Comparison of ENCODE assay signal across 9 mouse cellular contexts in the genomic region with DNA sequence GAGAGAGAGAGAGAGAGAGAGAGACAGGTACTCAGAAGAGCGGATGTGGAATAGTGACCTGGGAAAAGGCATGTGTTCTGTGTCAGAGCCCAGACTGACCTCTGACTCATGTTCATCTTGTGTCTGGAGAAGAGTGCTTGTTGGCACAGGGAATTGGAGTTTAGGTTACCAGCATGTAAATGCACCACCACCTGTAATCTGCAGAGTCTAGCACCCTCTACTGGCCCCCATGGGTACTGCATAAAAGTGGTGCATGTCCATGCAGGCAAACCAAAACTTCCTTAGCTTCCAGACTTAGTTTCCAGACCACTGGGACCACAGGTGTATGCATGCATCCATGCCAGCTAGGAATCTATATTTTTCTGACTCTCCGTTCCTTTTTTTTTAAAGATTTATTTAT. TPM values are rescaled to one million over a fixed set of nuclear protein-coding genes. Genes with fewer than 3 reads are reported as not detected.
A peak's percentile ranks its signal among the peaks of the same experiment; 100 is the strongest.
DNase-seq lines count a peak whose midpoint lies in the region; ATAC-seq and TF ChIP-seq lines count a peak whose summit lies in the region.
"Had no signal": no experiment of that assay in that cellular context is flagged by ENCODE, and none has a peak within 500 bp of the region (broad histone marks: within the 10 kb centered on the region; RNA-seq: fewer than 3 reads in every experiment).

No protein-coding gene starts in this region.

- TF ChIP-seq EP300 in CH12.LX (IDR thresholded peaks at IDR 0.05; ENCODE audit: low read length), result no peak
- no peak for TF ChIP-seq EP300 in liver, postnatal 0 days (IDR thresholded peaks at IDR 0.05; ENCODE audit: low read depth)

- TF ChIP-seq RAD21 in CH12.LX (IDR thresholded peaks at IDR 0.05; ENCODE audit: low read depth, low read length), result peak; percentile 96

- H3K9me3 ChIP-seq in CH12.LX (replicated peaks; ENCODE audit: low read length), result no peaks in the 10 kb centered on the region
- H3K9me3 ChIP-seq in embryonic facial prominence, embryonic 13.5 days, result no peaks in the 10 kb centered on the region
- H3K9me3 ChIP-seq in heart, embryonic 15.5 days (replicated peaks), result no peaks in the 10 kb centered on the region
- H3K9me3 ChIP-seq in liver, postnatal 0 days (ENCODE audit: low read length), result no peaks in the 10 kb centered on the region
- H3K9me3 ChIP-seq: limb, embryonic 13.5 days had no signal

- ATAC-seq in embryonic facial prominence, embryonic 13.5 days (ENCODE audit: insufficient number of reproducible peaks, insufficient read depth, low FRiP score, low TSS enrichment, low read depth), result 0 out of 2 replicates have a peak, but pooled peaks have one; percentile 28
- ATAC-seq in heart, embryonic 15.5 days (replicated peaks; ENCODE audit: insufficient number of reproducible peaks, insufficient read depth, low FRiP score, low read depth), result peak; percentile 39; the same call in 1 of the 2 replicates
- peak; percentile 59 for ATAC-seq in liver, postnatal 0 days

- in situ Hi-C loops in CH12.LX (cut with MboI; ENCODE audit: low pct_ligation_motif_present, low pct_unique_long_range_greater_than_20kb, low sequenced_read_pairs), result loop anchor here (5.0 to 25.0 kb wide), 2 partner anchors 39 to 249 kb away; no protein-coding TSS in a partner anchor

- peak; percentile 88 for DNase-seq in CH12.LX (ENCODE audit: extremely low read depth)
- DNase-seq in adrenal gland, postnatal 14 days, result peak; percentile 87
- DNase-seq in kidney, postnatal 4 days, result peak; percentile 90 to 91
- DNase-seq in liver, postnatal 0 days, result peak; percentile 92
- peak; percentile 88 for DNase-seq in retina, embryonic 14.5 days (ENCODE audit: low spot score)
- DNase-seq in thymus, postnatal 14 days, result peak; percentile 82

- H3K4me1 ChIP-seq in CH12.LX (ENCODE audit: control insufficient read depth in 1 of 2, insufficient read depth in 2 of 2), result peaks cover 4 to 15% of the 10 kb centered on the region in 2 experiments; a peak in 2 of 4 replicates
- H3K4me1 ChIP-seq in embryonic facial prominence, embryonic 13.5 days, result 0 out of 2 replicates have a peak, but pooled peaks cover 4% of the 10 kb centered on the region
- 0 out of 2 replicates have a peak, but pooled peaks cover 2% of the 10 kb centered on the region for H3K4me1 ChIP-seq in heart, embryonic 15.5 days (replicated peaks)
- H3K4me1 ChIP-seq in liver, postnatal 0 days (ENCODE audit: insufficient read depth), result peaks cover 7% of the 10 kb centered on the region
- H3K4me1 ChIP-seq: limb, embryonic 13.5 days had no signal

- dilution Hi-C loops in CH12.LX (cut with MboI; ENCODE audit: extremely low pct_ligation_motif_present, extremely low pct_unique_long_range_greater_than_20kb, low sequenced_read_pairs), result no loop called here

- TF ChIP-seq CTCF in CH12.LX (conservative IDR thresholded peaks at IDR 0.05 in 1 of 2, IDR thresholded peaks at IDR 0.05 in 1 of 2; ENCODE audit: low read depth in 2 of 2, low read length in 2 of 2), result peak; percentile 94 to 99
- peak; percentile 99 for TF ChIP-seq CTCF in liver, postnatal 0 days (IDR thresholded peaks at IDR 0.05; ENCODE audit: low read depth)

- WGBS in embryonic facial prominence, embryonic 13.5 days, result 56% methylated on average over 2 of the region's 2 CpGs
- WGBS in heart, embryonic 15.5 days, result 53% methylated on average over 2 of the region's 2 CpGs
- 43% methylated on average over 2 of the region's 2 CpGs for WGBS in liver, postnatal 0 days (ENCODE audit: insufficient replicate concordance)

- H3K9ac ChIP-seq in CH12.LX (ENCODE audit: insufficient read depth, low read depth), result no peak overlapping the region
- no peak overlapping the region for H3K9ac ChIP-seq in embryonic facial prominence, embryonic 13.5 days
- no peak overlapping the region for H3K9ac ChIP-seq in heart, embryonic 15.5 days
- H3K9ac ChIP-seq in liver, postnatal 0 days (replicated peaks), result no peak overlapping the region
- H3K9ac ChIP-seq: limb, embryonic 13.5 days had no signal

- no peaks in the 10 kb centered on the region for H3K27me3 ChIP-seq in CH12.LX (replicated peaks)
- no peaks in the 10 kb centered on the region for H3K27me3 ChIP-seq in embryonic facial prominence, embryonic 13.5 days
- no peaks in the 10 kb centered on the region for H3K27me3 ChIP-seq in heart, embryonic 15.5 days
- H3K27me3 ChIP-seq in liver, postnatal 0 days (ENCODE audit: insufficient read depth, low read length), result no peaks in the 10 kb centered on the region
- H3K27me3 ChIP-seq: limb, embryonic 13.5 days had no signal

- H3K36me3 ChIP-seq in CH12.LX (replicated peaks in 1 of 2; ENCODE audit: control insufficient read depth in 1 of 2, insufficient read depth in 1 of 2, low read length in 1 of 2), result no peaks in the 10 kb centered on the region
- no peaks in the 10 kb centered on the region for H3K36me3 ChIP-seq in embryonic facial prominence, embryonic 13.5 days
- no peaks in the 10 kb centered on the region for H3K36me3 ChIP-seq in heart, embryonic 15.5 days
- H3K36me3 ChIP-seq in liver, postnatal 0 days (replicated peaks; ENCODE audit: insufficient read depth, low read length), result no peaks in the 10 kb centered on the region
- H3K36me3 ChIP-seq: limb, embryonic 13.5 days had no signal

- H3K4me2 ChIP-seq in CH12.LX (ENCODE audit: insufficient read depth, low read depth, poor library complexity, severe bottlenecking), result no peak overlapping the region
- no peak overlapping the region for H3K4me2 ChIP-seq in embryonic facial prominence, embryonic 13.5 days
- H3K4me2 ChIP-seq in heart, embryonic 15.5 days, result no peak overlapping the region
- no peak overlapping the region for H3K4me2 ChIP-seq in liver, postnatal 0 days (ENCODE audit: low read depth, low read length)
- H3K4me2 ChIP-seq: limb, embryonic 13.5 days had no signal

- no peaks in the 10 kb centered on the region for H3K79me2 ChIP-seq in CH12.LX (replicated peaks; ENCODE audit: control insufficient read depth, extremely low read depth, insufficient read depth, poor library complexity, severe bottlenecking)

- no peak overlapping the region for H3K27ac ChIP-seq in CH12.LX (ENCODE audit: insufficient read depth, low read depth)
- H3K27ac ChIP-seq in embryonic facial prominence, embryonic 13.5 days, result no peak overlapping the region
- H3K27ac ChIP-seq in heart, embryonic 15.5 days, result no peak overlapping the region
- no peak overlapping the region for H3K27ac ChIP-seq in liver, postnatal 0 days (ENCODE audit: low read depth)
- H3K27ac ChIP-seq: limb, embryonic 13.5 days had no signal

- no peak overlapping the region for H3K4me3 ChIP-seq in CH12.LX (replicated peaks in 1 of 3; ENCODE audit: low read depth in 2 of 3, low read length in 2 of 3, poor library complexity in 1 of 3)
- no peak overlapping the region for H3K4me3 ChIP-seq in embryonic facial prominence, embryonic 13.5 days
- no peak overlapping the region for H3K4me3 ChIP-seq in heart, embryonic 15.5 days
- H3K4me3 ChIP-seq in liver, postnatal 0 days (ENCODE audit: low read depth, low read length), result no peak overlapping the region
- H3K4me3 ChIP-seq: limb, embryonic 13.5 days had no signal

- TF ChIP-seq POLR2A in CH12.LX (IDR thresholded peaks at IDR 0.05; ENCODE audit: low read depth, low read length), result no peak

TF ChIP-seq in CH12.LX, 34 proteins besides CTCF, POLR2A, EP300 and RAD21 (continues in another document):
- TF ChIP-seq MAX (IDR thresholded peaks at IDR 0.05; ENCODE audit: low read length), result peak; percentile 39; the same call in 1 of the 2 replicates

RNA-seq across cellular contexts. Expression of gene Rbms2, which starts 5.9 kb away (rescaled TPM):
- total RNA-seq in CH12.LX (2012; rRNA removed) (9.4 and 9.8 TPM in 2 replicates), CH12.LX (2014; rRNA removed) (8.5 and 9.1 TPM in 2 replicates)
- polyA plus RNA-seq in CH12.LX (2012; ENCODE audit: insufficient read length, low read depth), result 36.6 and 48.2 TPM in 2 replicates
- total RNA-seq in adrenal gland, postnatal 14 days (2021), result 73.9 and 78.9 TPM in 2 replicates
- 39.7 and 42.2 TPM in 2 replicates for polyA plus RNA-seq in embryonic facial prominence, embryonic 13.5 days (2015; fragmentation: Nextera tagmentation; extraction: Ambion mirVana)
- 33.8 and 38.2 TPM in 2 replicates for polyA plus RNA-seq in heart, embryonic 15.5 days (2015; fragmentation: Nextera tagmentation; extraction: Ambion mirVana)
- 4.5 TPM in 2 replicates for polyA plus RNA-seq in liver, postnatal 0 days (2015; fragmentation: Nextera tagmentation; extraction: Ambion mirVana)

RNA-seq across cellular contexts. Expression of gene Gls2, which starts 8.3 kb away (rescaled TPM):
- total RNA-seq in CH12.LX (2012; rRNA removed) (1.8 and 2.2 TPM in 2 replicates), CH12.LX (2014; rRNA removed) (1.9 and 2.0 TPM in 2 replicates)
- 0.86 and 1.8 TPM in 2 replicates for polyA plus RNA-seq in CH12.LX (2012; ENCODE audit: insufficient read length, low read depth)
- 2.9 and 31.3 TPM in 2 replicates for total RNA-seq in adrenal gland, postnatal 14 days (2021)
- 2.2 TPM in 2 replicates for polyA plus RNA-seq in embryonic facial prominence, embryonic 13.5 days (2015; fragmentation: Nextera tagmentation; extraction: Ambion mirVana)
- 0.58 and 0.66 TPM in 2 replicates for polyA plus RNA-seq in heart, embryonic 15.5 days (2015; fragmentation: Nextera tagmentation; extraction: Ambion mirVana)
- polyA plus RNA-seq in liver, postnatal 0 days (2015; fragmentation: Nextera tagmentation; extraction: Ambion mirVana), result 48.8 and 67.3 TPM in 2 replicates

RNA-seq across cellular contexts. Expression of gene Spryd4, which starts 25.6 kb away (rescaled TPM):
- 24.2 and 32.4 TPM in 2 replicates for total RNA-seq in CH12.LX (2012; rRNA removed)
- 48.8 and 50.2 TPM in 2 replicates for total RNA-seq in CH12.LX (2014; rRNA removed)
- 38.6 and 39.2 TPM in 2 replicates for polyA plus RNA-seq in CH12.LX (2012; ENCODE audit: insufficient read length, low read depth)
- total RNA-seq in adrenal gland, postnatal 14 days (2021), result 18.9 and 21.5 TPM in 2 replicates
- polyA plus RNA-seq in embryonic facial prominence, embryonic 13.5 days (2015; fragmentation: Nextera tagmentation; extraction: Ambion mirVana), result 31.6 and 32.3 TPM in 2 replicates
- 37.9 and 38.6 TPM in 2 replicates for polyA plus RNA-seq in heart, embryonic 15.5 days (2015; fragmentation: Nextera tagmentation; extraction: Ambion mirVana)
- polyA plus RNA-seq in liver, postnatal 0 days (2015; fragmentation: Nextera tagmentation; extraction: Ambion mirVana), result 54.0 and 61.1 TPM in 2 replicates

RNA-seq across cellular contexts. Expression of gene Mip, which starts 39.7 kb away (rescaled TPM):
- total RNA-seq in CH12.LX (2012; rRNA removed) (not detected in 2 replicates), CH12.LX (2014; rRNA removed) (not detected in 2 replicates)
- not detected in 2 replicates for polyA plus RNA-seq in CH12.LX (2012; ENCODE audit: insufficient read length, low read depth)
- not detected in 2 replicates for total RNA-seq in adrenal gland, postnatal 14 days (2021)
- 0.14 and 0.51 TPM in 2 replicates for polyA plus RNA-seq in embryonic facial prominence, embryonic 13.5 days (2015; fragmentation: Nextera tagmentation; extraction: Ambion mirVana)
- polyA plus RNA-seq in heart, embryonic 15.5 days (2015; fragmentation: Nextera tagmentation; extraction: Ambion mirVana), result 0.08 TPM in 1 of 2 replicates, not detected in the other
- polyA plus RNA-seq in liver, postnatal 0 days (2015; fragmentation: Nextera tagmentation; extraction: Ambion mirVana), result not detected in 2 replicates

RNA-seq across cellular contexts. Expression of gene Timeless, which starts 45.9 kb away (rescaled TPM):
- total RNA-seq in CH12.LX (2012; rRNA removed) (47.2 and 51.5 TPM in 2 replicates), CH12.LX (2014; rRNA removed) (31.7 and 38.6 TPM in 2 replicates)
- polyA plus RNA-seq in CH12.LX (2012; ENCODE audit: insufficient read length, low read depth), result 65.9 and 80.3 TPM in 2 replicates
- 16.5 and 19.3 TPM in 2 replicates for total RNA-seq in adrenal gland, postnatal 14 days (2021)
- polyA plus RNA-seq in embryonic facial prominence, embryonic 13.5 days (2015; fragmentation: Nextera tagmentation; extraction: Ambion mirVana), result 65.4 and 79.4 TPM in 2 replicates
- 22.3 and 32.1 TPM in 2 replicates for polyA plus RNA-seq in heart, embryonic 15.5 days (2015; fragmentation: Nextera tagmentation; extraction: Ambion mirVana)
- 15.1 and 18.5 TPM in 2 replicates for polyA plus RNA-seq in liver, postnatal 0 days (2015; fragmentation: Nextera tagmentation; extraction: Ambion mirVana)

Comparison
In these comparisons a context has a peak if more than half of its experiments do, and no peak if none do; other contexts are left out.
1. RNA of gene Gls2, which starts 8.3 kb away (polyA plus RNA-seq): 48.8 to 67.3 TPM in liver, postnatal 0 days; 2.2 TPM in embryonic facial prominence, embryonic 13.5 days, 0.86 to 1.8 TPM in CH12.LX and 0.58 to 0.66 TPM in heart, embryonic 15.5 days; every median in the first group is over 10 times any median in the second.
2. Peak in every context shown above with its lines, with median percentiles within 50 percentile points of each other: DNase-seq and ATAC-seq.